Mouse (Mus musculus) CH12.LX (cell line): ENCODE measurements around the gene Asb18.

Experiments used
- CTCF ChIP-seq, 2 experiments: IDR thresholded peaks in 1 of 2; conservative IDR thresholded peaks in 1 of 2; 2 replicates each; pipeline ENCODE4 v1.5.1; 2011 to 2012; ENCODE audit warnings: low read depth in 2 of 2, low read length in 2 of 2, improper control_type of control experiment in 1 of 2, inconsistent platforms in 1 of 2, mild to moderate bottlenecking in 1 of 2, moderate library complexity in 1 of 2
- E2F4 ChIP-seq: IDR thresholded peaks from 2 replicates; pipeline ENCODE4 v1.6.1; 2011; ENCODE audit warnings: low read depth, low read length, improper control_type of control experiment; ENCODE audit not compliant: insufficient replicate concordance
- EP300 ChIP-seq: IDR thresholded peaks from 2 replicates; pipeline ENCODE4 v1.6.1; 2011; ENCODE audit warnings: low read length, improper control_type of control experiment
- GABPA ChIP-seq: IDR thresholded peaks from 2 replicates; pipeline ENCODE4 v1.6.1; 2012; ENCODE audit warnings: low read depth, low read length, improper control_type of control experiment, inconsistent platforms; ENCODE audit not compliant: insufficient replicate concordance
- MAFK ChIP-seq: IDR thresholded peaks from 2 replicates; pipeline ENCODE4 v1.6.1; 2011; ENCODE audit warnings: low read length, improper control_type of control experiment; ENCODE audit not compliant: insufficient replicate concordance
- MAX ChIP-seq: IDR thresholded peaks from 2 replicates; pipeline ENCODE4 v1.6.1; 2011; ENCODE audit warnings: low read length, improper control_type of control experiment
- MEF2A ChIP-seq: IDR thresholded peaks from 2 replicates; pipeline ENCODE4 v1.6.1; 2014; ENCODE audit warnings: low read depth, mild to moderate bottlenecking, inconsistent platforms, low read length, improper control_type of control experiment, borderline replicate concordance
- NRF1 ChIP-seq: IDR thresholded peaks from 2 replicates; pipeline ENCODE4 v1.6.1; 2014; ENCODE audit warnings: low read depth, mild to moderate bottlenecking, inconsistent platforms, low read length, improper control_type of control experiment, moderate library complexity
- POLR2A ChIP-seq: IDR thresholded peaks from 2 replicates; pipeline ENCODE4 v1.6.1; 2011; ENCODE audit warnings: low read depth, mild to moderate bottlenecking, improper control_type of control experiment, low read length
- POLR2AphosphoS2 ChIP-seq: IDR thresholded peaks from 2 replicates; pipeline ENCODE4 v1.6.1; 2011; ENCODE audit warnings: low read depth, low read length, improper control_type of control experiment
- ZC3H11A ChIP-seq: IDR thresholded peaks from 2 replicates; pipeline ENCODE4 v1.6.1; 2012; ENCODE audit warnings: low read depth, mild to moderate bottlenecking, inconsistent platforms, low read length, improper control_type of control experiment
- ZNF384 ChIP-seq: IDR thresholded peaks from 2 replicates; pipeline ENCODE4 v1.6.1; 2012; ENCODE audit warnings: low read depth, low read length, improper control_type of control experiment, inconsistent platforms

GRCm38 (mm10) chr1:89929721-89930505 lies 84.6 kb downstream of the Asb18 start:
- TF ChIP-seq MEF2A (no peak), CTCF (conservative IDR thresholded peaks at IDR 0.05 in 1 of 2, IDR thresholded peaks at IDR 0.05 in 1 of 2; ENCODE audit: low read depth in 2 of 2, low read length in 2 of 2) (no peak), POLR2A (no peak), MAFK (no peak), NRF1 (no peak), ZNF384 (no peak), MAX (no peak), POLR2AphosphoS2 (no peak), ZC3H11A (no peak), E2F4 (no peak), GABPA (no peak), EP300 (no peak)
